Mouse (Mus musculus): ENCODE measurements around the gene Lpar1.

- no peak for TF ChIP-seq CTCF (conservative IDR thresholded peaks at IDR 0.05; ENCODE audit: insufficient read depth, insufficient read length, low read depth, low read length)
- no peak for TF ChIP-seq POLR2A (IDR thresholded peaks at IDR 0.05; ENCODE audit: low read depth, low read length)
These were observed 7.0 kb downstream of the Lpar1 start for GRCm38 (mm10) chr4:58546441-58547272.

Data from kidney, adult 2 months (tissue).